9 mouse cellular contexts compared by ENCODE assay signal in genomic region chr7:98348043-98348442, GRCm38 (mm10). TPM values are rescaled to one million over a fixed set of nuclear protein-coding genes. Genes with fewer than 3 reads are reported as not detected.
A peak's percentile ranks its signal among the peaks of the same experiment; 100 is the strongest.
DNase-seq lines count a peak whose midpoint lies in the region; ATAC-seq and TF ChIP-seq lines count a peak whose summit lies in the region.
"Had no signal": no experiment of that assay in that cellular context is flagged by ENCODE, and none has a peak within 500 bp of the region (broad histone marks: within the 10 kb centered on the region; RNA-seq: fewer than 3 reads in every experiment).

No protein-coding gene starts in this region.

- peak; percentile 28 for DNase-seq in cerebellum, adult 11 months
- peak; percentile 55 to 72 for DNase-seq in urinary bladder, postnatal 36 days (ENCODE audit: low spot score in 2 of 2)
- DNase-seq in urinary bladder, postnatal 10 days (ENCODE audit: low spot score), result no peak
- peak; percentile 55 for DNase-seq in embryo, embryonic 9.5 days (ENCODE audit: extremely low spot score)
- DNase-seq in induced T-regulatory cell, adult 2 months (ENCODE audit: low read depth), result peak; percentile 74
- DNase-seq in liver, postnatal 0 days, result peak; percentile 78
- DNase-seq in right cerebral cortex, postnatal 10 days (ENCODE audit: low spot score in 2 of 2), result peak; percentile 62 to 73

- TF ChIP-seq EP300 in liver, postnatal 0 days (IDR thresholded peaks at IDR 0.05; ENCODE audit: low read depth), result no peak

- TF ChIP-seq CTCF in liver, postnatal 0 days (IDR thresholded peaks at IDR 0.05; ENCODE audit: low read depth), result peak; percentile 85

- WGBS in liver, postnatal 0 days (ENCODE audit: insufficient replicate concordance), result 40% methylated on average over 7 of the region's 7 CpGs

- no peak for ATAC-seq in cerebellum, adult (ENCODE audit: insufficient number of reproducible peaks, low FRiP score, low TSS enrichment)
- peak; percentile 36 for ATAC-seq in liver, postnatal 0 days

- no peaks in the 10 kb centered on the region for H3K27me3 ChIP-seq in liver, postnatal 0 days (ENCODE audit: insufficient read depth, low read length)
- H3K27me3 ChIP-seq: heart, embryonic 15.5 days had no signal

- H3K27ac ChIP-seq in liver, postnatal 0 days (ENCODE audit: low read depth), result peak overlapping the region; percentile 69
- H3K27ac ChIP-seq: heart, embryonic 15.5 days had no signal

- no peak overlapping the region for H3K4me3 ChIP-seq in liver, postnatal 0 days (ENCODE audit: low read depth, low read length)
- H3K4me3 ChIP-seq: heart, embryonic 15.5 days had no signal

- H3K9ac ChIP-seq in liver, postnatal 0 days (replicated peaks), result no peak overlapping the region
- H3K9ac ChIP-seq: heart, embryonic 15.5 days had no signal

- H3K36me3 ChIP-seq in liver, postnatal 0 days (replicated peaks; ENCODE audit: insufficient read depth, low read length), result peaks cover 6% of the 10 kb centered on the region; the same call in 1 of the 2 replicates

- H3K4me1 ChIP-seq in liver, postnatal 0 days (ENCODE audit: insufficient read depth), result no peaks in the 10 kb centered on the region

- no peak overlapping the region for H3K4me2 ChIP-seq in liver, postnatal 0 days (ENCODE audit: low read depth, low read length)
- H3K4me2 ChIP-seq: heart, embryonic 15.5 days had no signal

- no peaks in the 10 kb centered on the region for H3K9me3 ChIP-seq in liver, postnatal 0 days (ENCODE audit: low read length)
- H3K9me3 ChIP-seq: heart, embryonic 15.5 days had no signal

RNA-seq across cellular contexts. Expression of gene Tsku, which starts 13.1 kb away (rescaled TPM):
- polyA plus RNA-seq in liver, postnatal 0 days (2015; fragmentation: Nextera tagmentation; extraction: Ambion mirVana), result 8.3 and 18.9 TPM in 2 replicates

RNA-seq across cellular contexts. Expression of gene Acer3, which starts 27.0 kb away (rescaled TPM):
- 18.7 and 19.4 TPM in 2 replicates for polyA plus RNA-seq in liver, postnatal 0 days (2015; fragmentation: Nextera tagmentation; extraction: Ambion mirVana)
